Mouse (Mus musculus): ENCODE results near the gene Tulp2. TPM values are rescaled to one million over a fixed set of nuclear protein-coding genes. Genes with fewer than 3 reads are reported as not detected.
"Not testable (repeated sequence)": the region's sequence is repeated elsewhere in the genome, so short reads cannot be mapped to it uniquely, and the experiment has no call there.

Tulp2 gene
- polyA plus RNA-seq, 1 experiment from 2014 or later = 0.57 TPM

GRCm38 (mm10) chr7:45526474-45527120 lies 44.9 kb downstream of the Tulp2 start:
- 25% methylated on average over 7 of the region's 7 CpGs for WGBS
- peaks cover 7% of the 10 kb centered on the region for H3K4me1 ChIP-seq (ENCODE audit: control insufficient read depth, insufficient read depth, low read length)

GRCm38 (mm10) chr7:45527169-45527568 lies 45.5 kb downstream of the Tulp2 start:
- not testable (repeated sequence) for H3K4me2 ChIP-seq (ENCODE audit: low read depth); H3K4me3 ChIP-seq (ENCODE audit: low read depth, low read length); H3K9me3 ChIP-seq (ENCODE audit: control insufficient read depth, low read length); ATAC-seq (ENCODE audit: insufficient read depth, low FRiP score, low TSS enrichment); H3K27me3 ChIP-seq (ENCODE audit: control insufficient read depth, insufficient read depth, low read length); H3K9ac ChIP-seq (ENCODE audit: low read length); H3K4me1 ChIP-seq (ENCODE audit: control insufficient read depth, insufficient read depth, low read length); H3K27ac ChIP-seq (ENCODE audit: low read depth, low read length); H3K36me3 ChIP-seq (ENCODE audit: control insufficient read depth, insufficient read depth, low read length); DNase-seq (ENCODE audit: low spot score)
- 87% methylated on average over 6 of the region's 6 CpGs for WGBS

More at GRCm38 (mm10) chr7:45526474-45527120, 44.9 kb downstream of the Tulp2 start:
- Histone ChIP-seq H3K27ac (ENCODE audit: low read depth, low read length) (peak overlapping the region; percentile 60; the same call in 1 of the 2 replicates), H3K4me3 (ENCODE audit: low read depth, low read length) (peak overlapping the region; percentile 63), H3K4me2 (ENCODE audit: low read depth) (peak overlapping the region; percentile 65), H3K27me3 (ENCODE audit: control insufficient read depth, insufficient read depth, low read length) (no peaks in the 10 kb centered on the region), H3K36me3 (ENCODE audit: control insufficient read depth, insufficient read depth, low read length) (peaks cover 2% of the 10 kb centered on the region), H3K9ac (ENCODE audit: low read length) (peak overlapping the region; percentile 83), H3K9me3 (ENCODE audit: control insufficient read depth, low read length) (no peaks in the 10 kb centered on the region)
- ATAC-seq (ENCODE audit: insufficient read depth, low FRiP score, low TSS enrichment) (no peak), DNase-seq (ENCODE audit: low spot score) (no peak)

- no peak overlapping the region for H3K9ac ChIP-seq (ENCODE audit: low read length)
- no peak overlapping the region for H3K4me2 ChIP-seq (ENCODE audit: low read depth)
- no peak overlapping the region for H3K27ac ChIP-seq (ENCODE audit: low read depth, low read length)
- no peak overlapping the region for H3K4me3 ChIP-seq (ENCODE audit: low read depth, low read length)
- DNase-seq (ENCODE audit: low spot score) = no peak
- H3K36me3 ChIP-seq (ENCODE audit: control insufficient read depth, insufficient read depth, low read length) = no peaks in the 10 kb centered on the region; the same call in 1 of the 2 replicates
- peaks cover 7% of the 10 kb centered on the region for H3K4me1 ChIP-seq (ENCODE audit: control insufficient read depth, insufficient read depth, low read length)
- no peaks in the 10 kb centered on the region for H3K9me3 ChIP-seq (ENCODE audit: control insufficient read depth, low read length)
- WGBS = 36% methylated on average over 6 of the region's 6 CpGs
- no peaks in the 10 kb centered on the region for H3K27me3 ChIP-seq (ENCODE audit: control insufficient read depth, insufficient read depth, low read length)
- no peak for ATAC-seq (ENCODE audit: insufficient read depth, low FRiP score, low TSS enrichment)
These were observed 47.8 kb downstream of the Tulp2 start for GRCm38 (mm10) chr7:45529461-45529860.

GRCm38 (mm10) chr7:45530643-45531042 lies 49.0 kb downstream of the Tulp2 start:
- no peak overlapping the region for H3K4me2 ChIP-seq (ENCODE audit: low read depth)
- H3K9ac ChIP-seq (ENCODE audit: low read length) = no peak overlapping the region
- no peak overlapping the region for H3K4me3 ChIP-seq (ENCODE audit: low read depth, low read length)
- 80% methylated on average over 2 of the region's 2 CpGs for WGBS
- no peaks in the 10 kb centered on the region for H3K27me3 ChIP-seq (ENCODE audit: control insufficient read depth, insufficient read depth, low read length)
- ATAC-seq (ENCODE audit: insufficient read depth, low FRiP score, low TSS enrichment) (no peak), DNase-seq (ENCODE audit: low spot score) (no peak)
- H3K27ac ChIP-seq (ENCODE audit: low read depth, low read length) = no peak overlapping the region
- no peaks in the 10 kb centered on the region for H3K36me3 ChIP-seq (ENCODE audit: control insufficient read depth, insufficient read depth, low read length)
- H3K4me1 ChIP-seq (ENCODE audit: control insufficient read depth, insufficient read depth, low read length) = no peaks in the 10 kb centered on the region
- H3K9me3 ChIP-seq (ENCODE audit: control insufficient read depth, low read length) = no peaks in the 10 kb centered on the region

GRCm38 (mm10) chr7:45535676-45536075 lies 54.0 kb downstream of the Tulp2 start:
- Histone ChIP-seq H3K27ac (ENCODE audit: low read depth, low read length) (no peak overlapping the region), H3K36me3 (ENCODE audit: control insufficient read depth, insufficient read depth, low read length) (no peaks in the 10 kb centered on the region), H3K4me3 (ENCODE audit: low read depth, low read length) (no peak overlapping the region), H3K9ac (ENCODE audit: low read length) (no peak overlapping the region), H3K27me3 (ENCODE audit: control insufficient read depth, insufficient read depth, low read length) (no peaks in the 10 kb centered on the region), H3K9me3 (ENCODE audit: control insufficient read depth, low read length) (no peaks in the 10 kb centered on the region), H3K4me1 (ENCODE audit: control insufficient read depth, insufficient read depth, low read length) (no peaks in the 10 kb centered on the region), H3K4me2 (ENCODE audit: low read depth) (no peak overlapping the region)
- WGBS = 77% methylated on average over 1 of the region's 1 CpGs
- ATAC-seq (ENCODE audit: insufficient read depth, low FRiP score, low TSS enrichment) (no peak), DNase-seq (ENCODE audit: low spot score) (no peak)

GRCm38 (mm10) chr7:45537602-45538001 lies 55.9 kb downstream of the Tulp2 start:
- no peaks in the 10 kb centered on the region for H3K27me3 ChIP-seq (ENCODE audit: control insufficient read depth, insufficient read depth, low read length)
- no peak for DNase-seq (ENCODE audit: low spot score)
- 76% methylated on average over 10 of the region's 10 CpGs for WGBS
- H3K9ac ChIP-seq (ENCODE audit: low read length) = no peak overlapping the region
- H3K4me3 ChIP-seq (ENCODE audit: low read depth, low read length) = peak overlapping the region; percentile 39
- H3K9me3 ChIP-seq (ENCODE audit: control insufficient read depth, low read length) = no peaks in the 10 kb centered on the region
- H3K4me1 ChIP-seq (ENCODE audit: control insufficient read depth, insufficient read depth, low read length) = no peaks in the 10 kb centered on the region
- no peaks in the 10 kb centered on the region for H3K36me3 ChIP-seq (ENCODE audit: control insufficient read depth, insufficient read depth, low read length)
- H3K27ac ChIP-seq (ENCODE audit: low read depth, low read length) = no peak overlapping the region
- ATAC-seq (ENCODE audit: insufficient read depth, low FRiP score, low TSS enrichment) = no peak
- H3K4me2 ChIP-seq (ENCODE audit: low read depth) = peak overlapping the region; percentile 71

GRCm38 (mm10) chr7:45538163-45539041 lies 56.7 kb downstream of the Tulp2 start:
- Histone ChIP-seq H3K4me2 (ENCODE audit: low read depth) (peak overlapping the region; percentile 71), H3K27ac (ENCODE audit: low read depth, low read length) (no peak overlapping the region), H3K27me3 (ENCODE audit: control insufficient read depth, insufficient read depth, low read length) (no peaks in the 10 kb centered on the region), H3K9ac (ENCODE audit: low read length) (peak overlapping the region; percentile 49), H3K9me3 (ENCODE audit: control insufficient read depth, low read length) (no peaks in the 10 kb centered on the region), H3K4me1 (ENCODE audit: control insufficient read depth, insufficient read depth, low read length) (no peaks in the 10 kb centered on the region), H3K4me3 (ENCODE audit: low read depth, low read length) (peak overlapping the region; percentile 39), H3K36me3 (ENCODE audit: control insufficient read depth, insufficient read depth, low read length) (no peaks in the 10 kb centered on the region)
- WGBS = 3% methylated on average over 28 of the region's 29 CpGs
- DNase-seq (ENCODE audit: low spot score) = peak; percentile 66
- ATAC-seq (ENCODE audit: insufficient read depth, low FRiP score, low TSS enrichment) = peak; percentile 77

GRCm38 (mm10) chr7:45539095-45539494 lies 57.4 kb downstream of the Tulp2 start:
- no peak overlapping the region for H3K4me3 ChIP-seq (ENCODE audit: low read depth, low read length)
- no peaks in the 10 kb centered on the region for H3K36me3 ChIP-seq (ENCODE audit: control insufficient read depth, insufficient read depth, low read length)
- ATAC-seq (ENCODE audit: insufficient read depth, low FRiP score, low TSS enrichment) (no peak), DNase-seq (ENCODE audit: low spot score) (no peak)
- H3K4me2 ChIP-seq (ENCODE audit: low read depth) = no peak overlapping the region
- no peaks in the 10 kb centered on the region for H3K4me1 ChIP-seq (ENCODE audit: control insufficient read depth, insufficient read depth, low read length)
- H3K27me3 ChIP-seq (ENCODE audit: control insufficient read depth, insufficient read depth, low read length) = no peaks in the 10 kb centered on the region
- no peak overlapping the region for H3K9ac ChIP-seq (ENCODE audit: low read length)
- 86% methylated on average over 3 of the region's 3 CpGs for WGBS
- H3K9me3 ChIP-seq (ENCODE audit: control insufficient read depth, low read length) = no peaks in the 10 kb centered on the region
- H3K27ac ChIP-seq (ENCODE audit: low read depth, low read length) = no peak overlapping the region
